Mouse (Mus musculus) lung, adult 2 months (tissue): ENCODE measurements around the gene Dpysl5.

ENCODE experiments used
- CTCF ChIP-seq: fragments of 200-500 bp; IDR thresholded peaks from 2 replicates; pipeline ENCODE4 v1.5.1; 2011; ENCODE audit warnings: mild to moderate bottlenecking, low read length, control low read depth; ENCODE audit not compliant: insufficient read depth
- POLR2A ChIP-seq: fragments of 200-500 bp; IDR thresholded peaks from 2 replicates; pipeline ENCODE4 v1.6.1; 2011; ENCODE audit warnings: low read depth, mild to moderate bottlenecking, control low read depth, low read length, borderline replicate concordance; ENCODE audit errors: extremely low read depth

DNA sequence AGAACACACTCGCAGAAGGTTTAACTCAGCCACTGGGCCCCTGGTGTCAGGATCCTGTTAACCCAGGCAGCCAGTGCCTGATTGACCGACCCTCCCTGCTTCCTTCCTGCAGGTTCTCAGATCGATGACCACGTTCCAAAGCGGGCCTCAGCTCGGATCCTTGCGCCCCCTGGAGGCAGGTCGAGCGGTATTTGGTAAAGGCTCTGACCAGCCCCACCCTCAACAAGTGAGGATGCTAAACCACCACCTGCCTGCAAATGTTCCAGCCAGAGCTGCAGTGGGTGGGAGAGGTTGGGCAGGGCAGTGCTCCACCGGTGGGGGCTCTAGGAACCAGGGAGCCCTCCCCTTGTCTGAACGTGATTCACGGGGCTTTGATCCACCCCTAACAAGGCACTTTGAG is 84.8 kb downstream of the Dpysl5 start:
- TF ChIP-seq CTCF = peak; percentile 73
- TF ChIP-seq POLR2A = no peak
